Mouse (Mus musculus): ENCODE measurements around the gene Lrrfip1. TPM values are rescaled to one million over a fixed set of nuclear protein-coding genes. Genes with fewer than 3 reads are reported as not detected.

Lrrfip1 gene
- polyA plus RNA-seq, 1 experiment = 51.9 TPM

DNA sequence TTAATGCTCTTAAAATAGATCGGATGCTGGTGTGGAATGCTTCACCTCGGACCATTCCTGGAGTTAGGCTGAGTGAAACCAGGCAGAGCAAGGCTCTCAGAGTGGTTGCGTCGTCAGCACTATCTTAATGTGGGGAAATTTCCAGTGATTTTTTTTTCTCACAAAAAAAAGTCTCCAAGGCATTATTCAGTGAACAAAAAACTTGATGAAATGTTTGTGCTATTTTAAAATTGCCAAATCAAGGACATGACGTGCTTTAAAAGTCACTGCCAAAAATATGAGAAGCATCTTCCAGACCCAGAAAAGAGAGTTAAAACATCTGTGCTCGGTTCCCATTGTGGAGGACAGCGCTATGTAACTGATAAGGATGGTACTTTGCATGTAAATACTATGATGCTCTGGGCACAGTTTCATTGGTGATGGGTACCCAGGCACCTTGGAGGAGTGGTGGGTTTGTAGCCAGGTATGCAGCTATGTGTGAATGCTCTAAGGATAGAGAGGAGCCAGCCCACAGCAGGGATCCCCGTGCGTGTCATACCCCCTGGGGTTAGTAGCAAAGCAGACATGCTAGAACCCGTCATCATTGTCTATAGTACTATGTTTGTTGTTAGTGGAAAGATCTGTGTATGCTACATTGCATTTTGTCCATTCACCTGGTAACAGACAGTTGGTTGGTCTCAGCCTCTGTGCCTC lies 17.8 kb upstream of the Lrrfip1 start:
- TF ChIP-seq POLR2A (IDR thresholded peaks at IDR 0.05; ENCODE audit: borderline replicate concordance, control insufficient read depth, low read depth, low read length) (no peak), CTCF (IDR thresholded peaks at IDR 0.05; ENCODE audit: control insufficient read depth, insufficient read depth, low read length) (no peak)
- Histone ChIP-seq H3K27ac (ENCODE audit: control insufficient read depth, insufficient read depth, low read depth, low read length, poor library complexity) (no peak overlapping the region), H3K4me3 (replicated peaks; ENCODE audit: control insufficient read depth, low read depth, low read length) (no peak overlapping the region), H3K4me1 (ENCODE audit: control insufficient read depth, insufficient read depth, low read length) (no peaks in the 10 kb centered on the region)
- 75% methylated on average over 10 of the region's 10 CpGs for WGBS

GRCm38 (mm10) chr1:90981346-90981745 lies 17.2 kb upstream of the Lrrfip1 start:
- H3K27ac ChIP-seq (ENCODE audit: control insufficient read depth, insufficient read depth, low read depth, low read length, poor library complexity) = no peak overlapping the region
- no peaks in the 10 kb centered on the region for H3K4me1 ChIP-seq (ENCODE audit: control insufficient read depth, insufficient read depth, low read length)
- no peak overlapping the region for H3K4me3 ChIP-seq (replicated peaks; ENCODE audit: control insufficient read depth, low read depth, low read length)
- TF ChIP-seq CTCF (IDR thresholded peaks at IDR 0.05; ENCODE audit: control insufficient read depth, insufficient read depth, low read length) (no peak), POLR2A (IDR thresholded peaks at IDR 0.05; ENCODE audit: borderline replicate concordance, control insufficient read depth, low read depth, low read length) (no peak)
- whole genome bisulfite sequencing = 70% methylated on average over 3 of the region's 3 CpGs

DNA sequence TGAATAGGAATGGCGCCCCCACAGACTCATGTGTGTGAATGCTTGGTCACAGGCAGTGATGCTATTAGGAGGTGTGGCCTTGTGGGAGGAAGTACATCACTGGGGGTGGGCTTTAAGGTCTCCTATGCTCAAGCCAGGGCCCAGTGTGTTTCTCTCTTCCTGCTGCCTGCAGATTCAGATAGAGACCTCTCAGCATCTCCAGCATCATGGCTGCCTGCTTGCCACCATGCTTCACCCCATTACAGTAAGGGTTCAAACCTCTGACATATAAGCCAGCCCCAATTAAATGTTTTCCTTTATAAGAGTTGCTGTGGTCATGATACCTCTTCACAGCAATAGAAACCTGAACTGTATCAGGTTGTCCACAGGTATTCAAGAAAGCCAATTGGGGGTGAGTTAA lies 2.6 kb upstream of the Lrrfip1 start:
- no peaks in the 10 kb centered on the region; the same call in 1 of the 2 replicates for H3K4me1 ChIP-seq (ENCODE audit: control insufficient read depth, insufficient read depth, low read length)
- no peak for TF ChIP-seq CTCF (IDR thresholded peaks at IDR 0.05; ENCODE audit: control insufficient read depth, insufficient read depth, low read length)
- no peak for TF ChIP-seq POLR2A (IDR thresholded peaks at IDR 0.05; ENCODE audit: borderline replicate concordance, control insufficient read depth, low read depth, low read length)
- no peak overlapping the region for H3K4me3 ChIP-seq (replicated peaks; ENCODE audit: control insufficient read depth, low read depth, low read length)
- no peak overlapping the region for H3K27ac ChIP-seq (ENCODE audit: control insufficient read depth, insufficient read depth, low read depth, low read length, poor library complexity)
- 81% methylated on average over 1 of the region's 1 CpGs for WGBS

DNA sequence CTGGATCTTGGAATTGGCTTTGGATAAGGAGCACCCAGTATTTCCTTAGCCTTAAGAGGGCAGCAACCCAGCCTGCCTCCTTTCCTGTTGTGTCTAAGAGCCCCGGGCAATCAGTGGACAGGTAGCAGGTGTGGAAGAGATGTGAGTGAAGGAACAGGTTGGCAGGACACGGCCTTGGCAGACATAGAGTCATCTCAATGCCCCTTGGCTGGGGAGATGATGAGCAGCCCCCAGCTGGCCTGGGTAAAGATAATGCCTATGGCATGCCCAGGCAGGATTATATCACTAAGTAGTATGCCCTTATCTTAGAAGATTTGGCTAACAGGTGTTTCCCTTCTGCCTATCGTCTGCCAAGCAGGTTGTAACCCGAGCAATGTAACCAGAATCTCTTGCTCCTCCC lies 1.4 kb upstream of the Lrrfip1 start:
- no peak overlapping the region for H3K4me3 ChIP-seq (replicated peaks; ENCODE audit: control insufficient read depth, low read depth, low read length)
- H3K4me1 ChIP-seq (ENCODE audit: control insufficient read depth, insufficient read depth, low read length) = no peaks in the 10 kb centered on the region; the same call in 1 of the 2 replicates
- no peak overlapping the region for H3K27ac ChIP-seq (ENCODE audit: control insufficient read depth, insufficient read depth, low read depth, low read length, poor library complexity)
- TF ChIP-seq CTCF (IDR thresholded peaks at IDR 0.05; ENCODE audit: control insufficient read depth, insufficient read depth, low read length) (no peak), POLR2A (IDR thresholded peaks at IDR 0.05; ENCODE audit: borderline replicate concordance, control insufficient read depth, low read depth, low read length) (no peak)
- WGBS = 59% methylated on average over 4 of the region's 4 CpGs

DNA sequence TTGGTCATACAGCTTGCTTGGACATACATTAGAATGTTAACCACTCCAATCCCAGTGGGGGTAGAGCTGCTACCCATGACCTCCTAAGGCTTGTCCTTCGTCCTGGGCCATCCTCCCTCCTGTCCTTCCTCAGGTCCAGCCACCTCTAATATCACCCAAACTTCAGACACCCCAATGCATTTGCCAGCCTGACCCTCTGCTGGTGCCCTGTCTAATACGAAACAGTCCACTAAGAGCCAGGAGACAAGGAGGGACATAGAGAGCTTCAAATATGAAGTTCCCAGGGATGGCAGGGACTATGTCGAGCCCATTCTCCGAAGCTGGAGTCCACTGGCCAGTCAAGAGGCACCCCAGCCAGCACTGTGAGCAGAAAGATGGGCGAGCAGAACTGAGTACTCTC lies 896 bp upstream of the Lrrfip1 start:
- WGBS = 69% methylated on average over 5 of the region's 5 CpGs
- no peaks in the 10 kb centered on the region; the same call in 1 of the 2 replicates for H3K4me1 ChIP-seq (ENCODE audit: control insufficient read depth, insufficient read depth, low read length)
- H3K4me3 ChIP-seq (replicated peaks; ENCODE audit: control insufficient read depth, low read depth, low read length) = no peak overlapping the region
- no peak for TF ChIP-seq POLR2A (IDR thresholded peaks at IDR 0.05; ENCODE audit: borderline replicate concordance, control insufficient read depth, low read depth, low read length)
- H3K27ac ChIP-seq (ENCODE audit: control insufficient read depth, insufficient read depth, low read depth, low read length, poor library complexity) = no peak overlapping the region

DNA sequence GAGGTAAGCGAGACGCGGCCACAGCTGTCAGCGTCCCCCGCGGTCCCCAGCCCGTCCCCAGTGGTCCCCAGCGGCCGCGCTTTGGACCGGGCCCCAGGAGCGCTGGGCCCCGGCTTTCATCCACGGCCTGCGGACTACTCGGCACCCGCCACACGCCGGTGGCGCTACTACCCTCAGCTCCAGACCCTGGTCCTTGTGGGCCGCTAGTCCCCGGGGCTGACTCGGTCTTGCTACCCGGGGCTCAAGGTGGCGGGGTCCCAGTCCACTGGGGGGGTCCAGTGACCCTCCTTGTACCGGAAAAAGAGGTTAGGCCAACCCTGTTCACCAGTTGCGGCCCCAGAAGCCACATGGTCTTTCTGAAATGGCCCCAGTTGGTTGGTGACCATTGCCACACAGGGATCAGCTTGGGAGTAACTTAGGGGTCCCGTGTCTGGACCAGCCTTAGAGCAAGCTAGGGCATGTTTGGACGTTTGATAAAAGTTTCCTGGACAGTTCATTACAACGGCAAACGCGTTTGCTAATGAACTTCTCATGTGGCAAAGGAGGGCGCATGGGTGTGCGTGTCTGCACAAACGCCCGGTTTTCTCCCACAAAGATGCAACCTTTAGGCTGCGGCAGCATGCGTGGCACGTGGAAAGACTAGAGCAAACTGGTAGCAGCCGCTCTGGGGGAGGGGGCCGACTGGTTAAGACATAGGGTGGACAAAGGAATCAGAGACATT lies 514 bp downstream of the Lrrfip1 start:
- Histone ChIP-seq H3K4me3 (replicated peaks; ENCODE audit: control insufficient read depth, low read depth, low read length) (peak overlapping the region; percentile 67), H3K4me1 (ENCODE audit: control insufficient read depth, insufficient read depth, low read length) (no peaks in the 10 kb centered on the region; the same call in 1 of the 2 replicates), H3K27ac (ENCODE audit: control insufficient read depth, insufficient read depth, low read depth, low read length, poor library complexity) (no peak overlapping the region)
- TF ChIP-seq CTCF (IDR thresholded peaks at IDR 0.05; ENCODE audit: control insufficient read depth, insufficient read depth, low read length) (no peak), POLR2A (IDR thresholded peaks at IDR 0.05; ENCODE audit: borderline replicate concordance, control insufficient read depth, low read depth, low read length) (no peak)
- WGBS = under 1% methylated on average over 40 of the region's 41 CpGs

GRCm38 (mm10) chr1:90999911-91000601 lies 1.5 kb downstream of the Lrrfip1 start:
- no peak overlapping the region for H3K27ac ChIP-seq (ENCODE audit: control insufficient read depth, insufficient read depth, low read depth, low read length, poor library complexity)
- no peak for TF ChIP-seq POLR2A (IDR thresholded peaks at IDR 0.05; ENCODE audit: borderline replicate concordance, control insufficient read depth, low read depth, low read length)
- TF ChIP-seq CTCF (IDR thresholded peaks at IDR 0.05; ENCODE audit: control insufficient read depth, insufficient read depth, low read length) = no peak
- no peaks in the 10 kb centered on the region; the same call in 1 of the 2 replicates for H3K4me1 ChIP-seq (ENCODE audit: control insufficient read depth, insufficient read depth, low read length)
- WGBS = 30% methylated on average over 10 of the region's 10 CpGs
- no peak overlapping the region for H3K4me3 ChIP-seq (replicated peaks; ENCODE audit: control insufficient read depth, low read depth, low read length)

DNA sequence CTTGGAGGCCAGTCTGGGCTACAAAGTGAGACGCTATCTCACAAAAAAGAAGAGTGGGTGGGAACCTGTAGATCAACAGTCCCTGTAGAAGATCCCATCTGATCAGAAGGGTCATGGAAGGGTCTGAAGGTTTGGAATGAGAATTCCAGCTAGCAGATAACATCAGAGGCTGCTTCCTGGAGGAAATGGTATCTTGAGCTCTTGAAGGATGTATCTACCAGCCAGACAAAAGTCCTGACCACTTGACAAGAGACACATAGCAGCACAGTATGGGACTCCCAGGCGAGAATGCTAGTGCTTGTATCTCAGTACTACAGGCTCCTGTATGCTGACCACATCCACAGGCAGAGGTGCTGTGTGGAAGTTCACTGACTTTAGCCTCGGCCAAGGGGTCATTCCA lies 2.6 kb downstream of the Lrrfip1 start:
- 76% methylated on average over 3 of the region's 3 CpGs for WGBS
- no peaks in the 10 kb centered on the region; the same call in 1 of the 2 replicates for H3K4me1 ChIP-seq (ENCODE audit: control insufficient read depth, insufficient read depth, low read length)
- no peak overlapping the region for H3K27ac ChIP-seq (ENCODE audit: control insufficient read depth, insufficient read depth, low read depth, low read length, poor library complexity)
- TF ChIP-seq CTCF (IDR thresholded peaks at IDR 0.05; ENCODE audit: control insufficient read depth, insufficient read depth, low read length) (no peak), POLR2A (IDR thresholded peaks at IDR 0.05; ENCODE audit: borderline replicate concordance, control insufficient read depth, low read depth, low read length) (no peak)
- H3K4me3 ChIP-seq (replicated peaks; ENCODE audit: control insufficient read depth, low read depth, low read length) = no peak overlapping the region

Measured in bone marrow, adult 2 months (tissue).